Mouse (Mus musculus) brain, embryonic 14.5 days (tissue): ENCODE measurements around the gene Lrrc10.

Source experiments
- CTCF ChIP-seq: fragments of 200-500 bp; IDR thresholded peaks from 2 replicates; pipeline ENCODE4 v1.5.1; 2012; ENCODE audit warnings: inconsistent platforms, mild to moderate bottlenecking, moderate library complexity, borderline replicate concordance; ENCODE audit not compliant: insufficient read depth, insufficient read length; ENCODE audit errors: extremely low read depth
- POLR2A ChIP-seq: fragments of 200-500 bp; IDR thresholded peaks from 2 replicates; pipeline ENCODE4 v1.6.1; 2012; ENCODE audit warnings: mild to moderate bottlenecking, inconsistent platforms, borderline replicate concordance; ENCODE audit not compliant: poor library complexity, insufficient read depth, insufficient read length, severe bottlenecking; ENCODE audit errors: extremely low read depth

DNA sequence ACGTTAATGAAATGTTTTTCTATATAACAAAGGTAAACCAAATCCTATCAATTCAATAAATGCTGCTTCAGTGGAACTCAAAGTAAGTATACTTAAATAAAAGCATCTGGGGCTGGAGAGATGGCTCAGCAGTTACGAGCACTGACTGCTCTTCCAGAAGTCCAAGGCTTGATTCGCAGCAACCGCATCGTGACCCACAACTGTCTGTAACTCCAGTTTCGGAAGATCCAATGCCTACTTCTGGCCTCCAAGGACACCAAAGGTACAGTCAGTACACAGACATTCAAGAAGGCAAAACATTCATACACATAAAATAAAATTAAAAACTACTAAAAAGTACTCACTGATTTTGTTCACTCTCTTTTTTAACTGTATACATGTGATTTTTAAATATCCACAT, 51.0 kb downstream of the Lrrc10 start:
- TF ChIP-seq POLR2A (no peak), CTCF (no peak)
